Mouse (Mus musculus): ENCODE data around the gene Hoxa2. TPM values are rescaled to one million over a fixed set of nuclear protein-coding genes. Genes with fewer than 3 reads are reported as not detected.

Hoxa2 gene
- polyA plus RNA-seq, 1 experiment from 2014 or later, result 9.5 TPM

DNA sequence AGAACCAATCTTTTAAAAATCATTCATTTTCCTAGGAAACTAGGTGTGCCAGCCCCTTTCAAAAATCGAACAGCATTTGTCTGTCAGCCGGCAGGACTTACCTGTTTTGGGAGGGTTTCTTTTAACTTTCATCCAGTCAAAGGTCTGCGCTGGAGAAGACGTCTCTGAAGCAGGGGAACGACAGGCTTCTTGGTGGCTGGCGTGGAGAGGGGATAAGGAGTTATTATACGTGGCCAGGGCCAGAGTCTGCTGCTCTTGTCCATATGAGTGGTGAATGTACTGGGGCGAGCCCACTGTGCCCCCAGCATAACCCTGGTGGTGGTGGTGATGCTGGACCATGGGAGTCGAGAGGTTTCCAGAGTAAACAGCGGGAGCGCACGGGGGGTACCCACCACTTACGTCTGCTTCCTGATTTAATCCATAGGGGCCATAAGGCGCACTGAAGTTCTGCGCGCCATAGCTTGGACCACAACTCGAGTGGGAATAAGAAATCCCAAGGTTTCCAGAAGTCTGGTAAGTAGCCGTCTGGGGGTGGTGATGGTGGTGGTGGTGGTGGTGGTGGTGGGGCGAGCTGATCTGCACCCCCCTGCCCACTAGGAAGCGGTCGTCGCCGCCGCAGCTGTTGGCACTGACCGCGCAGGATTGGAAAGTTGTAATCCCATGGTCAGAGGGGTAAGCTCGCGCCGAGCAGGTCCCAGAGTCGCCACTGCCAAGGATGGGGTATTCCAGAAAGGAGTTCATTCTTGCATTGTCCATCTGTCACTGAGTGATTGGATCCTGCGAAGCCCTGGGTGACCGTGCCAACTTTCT is 7.0 kb downstream of the Hoxa2 start:
- peaks cover 10% of the 10 kb centered on the region for H3K4me1 ChIP-seq (replicated peaks; ENCODE audit: control insufficient read depth, insufficient read depth, low read length)

DNA sequence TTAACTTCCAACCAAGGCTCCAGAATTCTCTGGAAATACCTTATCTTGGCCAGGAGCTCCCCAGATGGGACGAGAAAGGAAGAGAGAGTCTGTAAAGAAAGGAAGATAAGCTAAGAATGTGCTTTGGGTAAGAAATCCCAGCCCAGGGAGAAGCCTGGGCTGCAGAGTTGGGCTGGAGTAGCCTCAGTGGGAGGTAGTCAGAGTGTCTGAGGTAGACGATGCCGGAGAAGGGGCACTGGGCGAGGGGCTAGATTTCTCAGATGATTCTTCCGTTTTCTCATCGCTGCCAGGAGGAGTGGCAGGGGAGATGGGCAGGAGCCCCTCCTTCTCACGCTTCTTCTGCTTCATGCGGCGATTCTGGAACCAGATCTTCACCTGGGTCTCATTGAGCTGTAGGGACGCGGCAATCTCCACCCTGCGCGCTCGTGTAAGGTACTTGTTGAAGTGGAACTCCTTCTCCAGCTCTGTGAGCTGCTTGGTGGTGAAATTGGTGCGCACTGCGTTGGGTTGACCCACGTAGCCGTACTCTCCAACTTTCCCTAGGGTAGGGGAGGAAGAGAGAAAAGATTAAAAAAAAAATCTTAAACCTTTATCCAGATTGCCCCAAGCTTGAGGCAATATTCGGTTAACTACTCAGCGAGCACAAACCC is 8.0 kb downstream of the Hoxa2 start:
- ATAC-seq (ENCODE audit: low read depth), result no peak
- H3K9ac ChIP-seq (ENCODE audit: low read length), result no peak overlapping the region
- no peaks in the 10 kb centered on the region for H3K9me3 ChIP-seq (ENCODE audit: control insufficient read depth, low read length)
- H3K36me3 ChIP-seq (ENCODE audit: control insufficient read depth, insufficient read depth, low read length), result no peaks in the 10 kb centered on the region
- H3K4me3 ChIP-seq (ENCODE audit: low read length), result 0 out of 2 replicates have a peak overlapping the region, but pooled peaks have one; percentile 80
- 15% methylated on average over 20 of the region's 20 CpGs for WGBS
- peaks cover 8% of the 10 kb centered on the region for H3K4me1 ChIP-seq (replicated peaks; ENCODE audit: control insufficient read depth, insufficient read depth, low read length)
- peak overlapping the region; percentile 96; the same call in 1 of the 2 replicates for H3K4me2 ChIP-seq (ENCODE audit: low read depth, low read length)
- H3K27ac ChIP-seq (ENCODE audit: low read length), result no peak overlapping the region
- peaks cover 67% of the 10 kb centered on the region for H3K27me3 ChIP-seq (ENCODE audit: control insufficient read depth, insufficient read depth, low read depth, low read length)

More for the DNA sequence above, 7.0 kb downstream of the Hoxa2 start:
- Histone ChIP-seq H3K4me2 (ENCODE audit: low read depth, low read length) (peak overlapping the region; percentile 96), H3K4me3 (ENCODE audit: low read length) (peak overlapping the region; percentile 80), H3K9ac (ENCODE audit: low read length) (peak overlapping the region; percentile 38), H3K27ac (ENCODE audit: low read length) (no peak overlapping the region), H3K9me3 (ENCODE audit: control insufficient read depth, low read length) (no peaks in the 10 kb centered on the region), H3K27me3 (ENCODE audit: control insufficient read depth, insufficient read depth, low read depth, low read length) (peaks cover 64% of the 10 kb centered on the region), H3K36me3 (ENCODE audit: control insufficient read depth, insufficient read depth, low read length) (no peaks in the 10 kb centered on the region)
- WGBS, result 1% methylated on average over 32 of the region's 32 CpGs
- ATAC-seq (ENCODE audit: low read depth), result no peak

GRCm38 (mm10) chr6:52155471-52155870 is 9.2 kb downstream of the Hoxa2 start:
- Histone ChIP-seq H3K9me3 (ENCODE audit: control insufficient read depth, low read length) (no peaks in the 10 kb centered on the region), H3K36me3 (ENCODE audit: control insufficient read depth, insufficient read depth, low read length) (no peaks in the 10 kb centered on the region), H3K4me1 (replicated peaks; ENCODE audit: control insufficient read depth, insufficient read depth, low read length) (peaks cover 7% of the 10 kb centered on the region), H3K9ac (ENCODE audit: low read length) (no peak overlapping the region), H3K4me3 (ENCODE audit: low read length) (no peak overlapping the region), H3K27me3 (ENCODE audit: control insufficient read depth, insufficient read depth, low read depth, low read length) (peaks cover 71% of the 10 kb centered on the region), H3K4me2 (ENCODE audit: low read depth, low read length) (no peak overlapping the region), H3K27ac (ENCODE audit: low read length) (no peak overlapping the region)
- no peak for ATAC-seq (ENCODE audit: low read depth)
- WGBS, result 59% methylated on average over 3 of the region's 3 CpGs

DNA sequence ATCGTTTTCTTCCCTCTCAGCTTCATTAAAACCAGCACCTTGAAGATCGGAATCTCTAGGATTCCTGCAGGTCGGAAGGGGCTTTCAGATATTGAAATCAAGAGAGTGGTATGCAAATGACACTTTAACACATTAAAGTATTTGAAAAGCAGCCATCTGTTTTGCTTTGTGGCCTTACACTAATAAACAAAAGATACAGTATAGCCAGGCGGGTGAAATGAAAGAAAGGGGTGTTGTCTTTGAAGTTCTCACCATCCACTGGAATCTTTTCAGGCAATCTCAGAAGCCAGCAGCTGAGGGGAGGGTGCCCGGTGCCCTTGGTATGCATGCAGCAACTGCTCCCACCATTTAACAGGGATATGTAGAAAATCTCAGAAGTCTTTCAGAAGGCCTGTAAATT is 10.6 kb downstream of the Hoxa2 start:
- Histone ChIP-seq H3K9me3 (ENCODE audit: control insufficient read depth, low read length) (no peaks in the 10 kb centered on the region), H3K27me3 (ENCODE audit: control insufficient read depth, insufficient read depth, low read depth, low read length) (peaks cover 72% of the 10 kb centered on the region), H3K4me2 (ENCODE audit: low read depth, low read length) (no peak overlapping the region), H3K4me3 (ENCODE audit: low read length) (no peak overlapping the region), H3K27ac (ENCODE audit: low read length) (no peak overlapping the region), H3K9ac (ENCODE audit: low read length) (no peak overlapping the region), H3K36me3 (ENCODE audit: control insufficient read depth, insufficient read depth, low read length) (no peaks in the 10 kb centered on the region), H3K4me1 (replicated peaks; ENCODE audit: control insufficient read depth, insufficient read depth, low read length) (peaks cover 2% of the 10 kb centered on the region)
- ATAC-seq (ENCODE audit: low read depth), result no peak
- 61% methylated on average over 5 of the region's 5 CpGs for WGBS

DNA sequence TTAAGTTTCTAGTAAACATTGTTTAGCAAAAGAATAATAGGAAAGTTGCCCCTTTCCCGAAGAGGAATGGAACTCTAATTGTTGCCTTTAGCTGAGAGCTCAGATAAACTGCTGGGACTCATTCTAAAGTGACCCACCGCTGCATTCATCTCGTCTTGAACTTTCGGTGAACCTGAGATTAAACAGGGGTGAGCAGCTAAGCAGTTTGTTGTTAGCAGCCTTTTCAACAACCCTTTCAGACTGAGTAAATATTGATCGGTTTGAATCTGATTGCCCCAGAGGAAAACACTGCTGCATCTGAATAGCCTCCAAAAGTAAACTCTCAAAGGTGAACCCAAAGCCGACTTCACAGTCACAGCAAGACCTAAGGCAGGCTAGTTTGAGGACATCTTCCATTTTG is 11.4 kb downstream of the Hoxa2 start:
- Histone ChIP-seq H3K36me3 (ENCODE audit: control insufficient read depth, insufficient read depth, low read length) (no peaks in the 10 kb centered on the region), H3K4me2 (ENCODE audit: low read depth, low read length) (no peak overlapping the region), H3K4me1 (replicated peaks; ENCODE audit: control insufficient read depth, insufficient read depth, low read length) (no peaks in the 10 kb centered on the region; the same call in 1 of the 2 replicates), H3K4me3 (ENCODE audit: low read length) (no peak overlapping the region), H3K27me3 (ENCODE audit: control insufficient read depth, insufficient read depth, low read depth, low read length) (peaks cover 72% of the 10 kb centered on the region), H3K9ac (ENCODE audit: low read length) (no peak overlapping the region), H3K9me3 (ENCODE audit: control insufficient read depth, low read length) (no peaks in the 10 kb centered on the region), H3K27ac (ENCODE audit: low read length) (no peak overlapping the region)
- no peak for ATAC-seq (ENCODE audit: low read depth)
- WGBS, result 20% methylated on average over 6 of the region's 6 CpGs

DNA sequence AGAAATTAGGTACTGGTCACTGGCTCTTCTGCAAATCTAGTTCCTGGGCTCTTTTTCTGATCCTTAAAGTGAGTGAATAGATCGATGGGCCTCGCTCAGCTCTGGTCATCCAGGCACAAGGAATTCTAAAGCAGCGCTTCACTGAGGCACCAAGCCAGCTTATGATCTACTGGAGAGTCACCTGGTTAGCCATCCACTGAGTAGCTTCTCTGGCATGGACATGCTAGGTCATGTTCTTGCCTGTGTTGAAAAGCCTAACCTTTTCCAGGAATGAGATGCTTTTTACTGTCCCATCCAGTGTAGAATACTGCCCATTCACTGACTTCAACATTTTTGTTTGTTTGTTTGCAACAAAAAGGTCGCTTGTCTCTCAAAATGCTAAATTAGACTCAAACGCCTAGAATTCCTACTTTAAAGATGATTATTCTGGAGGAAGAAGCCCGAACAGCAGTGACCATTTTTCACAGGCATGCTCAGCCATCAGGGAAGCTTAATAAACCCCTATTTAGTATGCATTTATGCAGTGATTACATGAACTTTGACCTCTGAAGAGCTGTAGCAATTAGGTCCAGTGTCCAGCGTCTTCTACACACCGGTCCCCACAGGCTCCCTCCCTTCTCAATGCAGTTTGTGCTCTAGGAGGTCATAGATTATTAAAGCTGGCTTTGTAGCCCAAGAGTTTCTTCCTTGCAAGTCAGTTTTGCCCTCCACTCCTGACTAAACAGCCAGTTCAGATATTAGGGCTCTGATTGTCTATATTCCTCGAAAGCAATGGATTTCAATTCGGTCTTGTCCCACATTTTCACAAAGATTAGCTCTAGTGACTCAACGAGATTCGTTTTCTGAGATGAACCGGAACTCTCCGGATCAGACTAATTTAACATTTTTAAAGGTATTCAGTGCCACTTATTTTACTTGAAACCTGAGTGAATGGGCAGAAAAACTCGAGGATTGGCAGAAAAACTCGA is 12.1 kb downstream of the Hoxa2 start:
- WGBS, result 37% methylated on average over 16 of the region's 16 CpGs
- peaks cover 67% of the 10 kb centered on the region for H3K27me3 ChIP-seq (ENCODE audit: control insufficient read depth, insufficient read depth, low read depth, low read length)
- H3K27ac ChIP-seq (ENCODE audit: low read length), result no peak overlapping the region
- no peaks in the 10 kb centered on the region for H3K36me3 ChIP-seq (ENCODE audit: control insufficient read depth, insufficient read depth, low read length)
- no peak overlapping the region for H3K4me2 ChIP-seq (ENCODE audit: low read depth, low read length)
- no peaks in the 10 kb centered on the region for H3K9me3 ChIP-seq (ENCODE audit: control insufficient read depth, low read length)
- no peak overlapping the region for H3K4me3 ChIP-seq (ENCODE audit: low read length)
- no peak for ATAC-seq (ENCODE audit: low read depth)
- H3K9ac ChIP-seq (ENCODE audit: low read length), result no peak overlapping the region
- no peaks in the 10 kb centered on the region; the same call in 1 of the 2 replicates for H3K4me1 ChIP-seq (replicated peaks; ENCODE audit: control insufficient read depth, insufficient read depth, low read length)

DNA sequence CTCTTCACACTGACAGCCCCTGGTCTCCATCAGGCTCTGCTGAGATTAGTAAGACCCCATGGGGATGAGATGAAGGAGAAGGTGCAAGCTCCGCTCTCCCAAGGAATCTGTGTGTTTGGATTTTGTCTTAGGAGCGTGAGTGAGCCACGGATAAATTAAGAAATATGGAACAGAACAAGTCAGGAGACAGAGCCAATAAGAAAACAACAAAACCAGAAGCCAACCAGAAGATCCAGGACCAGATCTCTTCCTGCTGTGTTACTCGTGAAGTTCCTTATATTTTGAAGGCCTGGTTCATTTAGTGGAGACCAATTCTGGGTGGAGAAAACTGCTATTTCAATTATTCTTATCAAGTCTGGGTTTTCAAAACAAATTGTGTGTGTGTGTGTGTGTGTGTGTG is 13.1 kb downstream of the Hoxa2 start:
- Histone ChIP-seq H3K9me3 (ENCODE audit: control insufficient read depth, low read length) (no peaks in the 10 kb centered on the region), H3K27ac (ENCODE audit: low read length) (no peak overlapping the region), H3K27me3 (ENCODE audit: control insufficient read depth, insufficient read depth, low read depth, low read length) (peaks cover 59% of the 10 kb centered on the region), H3K36me3 (ENCODE audit: control insufficient read depth, insufficient read depth, low read length) (no peaks in the 10 kb centered on the region), H3K9ac (ENCODE audit: low read length) (no peak overlapping the region), H3K4me3 (ENCODE audit: low read length) (no peak overlapping the region), H3K4me2 (ENCODE audit: low read depth, low read length) (no peak overlapping the region), H3K4me1 (replicated peaks; ENCODE audit: control insufficient read depth, insufficient read depth, low read length) (no peaks in the 10 kb centered on the region; the same call in 1 of the 2 replicates)
- no peak for ATAC-seq (ENCODE audit: low read depth)
- 58% methylated on average over 4 of the region's 4 CpGs for WGBS

DNA sequence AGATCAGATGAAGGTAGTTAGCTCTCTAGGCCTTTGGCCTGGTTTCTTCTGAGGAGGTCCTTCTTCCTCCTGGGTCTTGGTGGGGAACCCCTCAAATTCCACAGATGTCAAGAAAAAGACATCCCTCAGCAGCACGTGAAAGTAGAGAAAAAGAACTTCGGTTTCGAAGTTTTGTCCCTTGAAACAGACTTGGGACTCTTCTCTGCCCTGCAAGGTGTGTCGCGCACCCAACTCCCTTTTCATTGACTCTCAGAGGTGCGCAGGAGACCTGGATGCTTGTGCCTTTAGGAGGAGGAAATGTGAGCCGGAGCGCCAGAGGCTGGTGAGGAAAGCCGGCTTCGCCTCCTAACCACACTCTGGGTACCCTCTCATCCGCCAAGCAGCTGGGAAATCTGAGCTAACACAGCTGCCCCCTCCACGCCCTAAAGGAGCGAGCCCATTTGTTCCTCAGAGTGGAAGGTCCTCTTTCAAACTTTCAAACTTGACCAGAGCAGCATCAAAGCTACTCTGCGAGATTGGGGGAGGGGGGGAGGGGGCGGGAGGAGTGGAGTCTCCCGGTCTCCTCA is 14.1 kb downstream of the Hoxa2 start:
- H3K27ac ChIP-seq (ENCODE audit: low read length), result no peak overlapping the region
- H3K27me3 ChIP-seq (ENCODE audit: control insufficient read depth, insufficient read depth, low read depth, low read length), result peaks cover 48% of the 10 kb centered on the region
- H3K9me3 ChIP-seq (ENCODE audit: control insufficient read depth, low read length), result no peaks in the 10 kb centered on the region
- H3K36me3 ChIP-seq (ENCODE audit: control insufficient read depth, insufficient read depth, low read length), result no peaks in the 10 kb centered on the region
- H3K4me2 ChIP-seq (ENCODE audit: low read depth, low read length), result peak overlapping the region; percentile 39
- H3K9ac ChIP-seq (ENCODE audit: low read length), result no peak overlapping the region
- H3K4me3 ChIP-seq (ENCODE audit: low read length), result peak overlapping the region; percentile 19; the same call in 1 of the 2 replicates
- H3K4me1 ChIP-seq (replicated peaks; ENCODE audit: control insufficient read depth, insufficient read depth, low read length), result no peaks in the 10 kb centered on the region; the same call in 1 of the 2 replicates
- 7% methylated on average over 16 of the region's 16 CpGs for WGBS
- peak; percentile 47; the same call in 1 of the 2 replicates for ATAC-seq (ENCODE audit: low read depth)

All from lung, embryonic 16.5 days (tissue).